In the genomic region with DNA sequence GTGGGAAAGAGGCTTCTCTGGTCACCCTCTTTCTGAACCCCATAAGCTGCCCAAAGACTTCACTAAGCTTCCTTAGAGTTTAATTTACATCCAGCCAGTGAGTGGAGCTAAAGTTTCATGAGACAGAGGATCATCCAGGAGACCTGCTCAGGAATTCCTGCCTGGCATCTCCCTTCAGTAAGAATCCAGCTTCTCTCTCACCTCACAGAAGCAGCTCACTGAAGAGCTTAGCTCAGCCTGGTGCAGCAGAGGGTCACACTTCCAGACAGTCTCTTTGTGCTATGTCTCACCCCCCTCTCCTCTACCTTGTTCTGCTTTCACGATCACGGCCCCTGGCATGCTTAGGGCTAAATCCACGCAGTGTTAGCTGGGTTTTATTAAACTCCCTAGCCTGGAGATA, we compare ENCODE assay signal across 15 mouse cellular contexts.
DNase-seq lines count a peak whose midpoint lies in the region; ATAC-seq and TF ChIP-seq lines count a peak whose summit lies in the region.
"Had no signal": no experiment of that assay in that cellular context is flagged by ENCODE, and none has a peak within 500 bp of the region (broad histone marks: within the 10 kb centered on the region; RNA-seq: fewer than 3 reads in every experiment).

No protein-coding gene starts in this region.

- WGBS in hindbrain, embryonic 16.5 days: 51% methylated on average over 3 of the region's 3 CpGs
- 58% methylated on average over 3 of the region's 3 CpGs for WGBS in hindbrain, embryonic 12.5 days
- 76% methylated on average over 3 of the region's 3 CpGs for WGBS in neural tube, embryonic 14.5 days
- 22% methylated on average over 3 of the region's 3 CpGs for WGBS in midbrain, embryonic 10.5 days
- 8% methylated on average over 3 of the region's 3 CpGs for WGBS in midbrain, postnatal 0 days

- H3K4me2 ChIP-seq in hindbrain, embryonic 16.5 days (ENCODE audit: low read length): no peak overlapping the region
- no peak overlapping the region for H3K4me2 ChIP-seq in hindbrain, embryonic 12.5 days (replicated peaks)
- H3K4me2 ChIP-seq in neural tube, embryonic 14.5 days (ENCODE audit: low read depth, low read length): no peak overlapping the region
- no peak overlapping the region for H3K4me2 ChIP-seq in midbrain, postnatal 0 days (ENCODE audit: low read depth, low read length, poor library complexity, severe bottlenecking)
- H3K4me2 ChIP-seq: neural tube, embryonic 13.5 days; stomach, embryonic 15.5 days had no signal

- TF ChIP-seq CTCF in midbrain, postnatal 0 days (IDR thresholded peaks at IDR 0.05): peak; percentile 61

- peak; percentile 75; the same call in 1 of the 2 replicates for ATAC-seq in hindbrain, embryonic 16.5 days
- no peak for ATAC-seq in hindbrain, embryonic 12.5 days (ENCODE audit: low FRiP score)
- peak; percentile 46; the same call in 1 of the 2 replicates for ATAC-seq in neural tube, embryonic 14.5 days (ENCODE audit: low read depth)
- ATAC-seq in midbrain, postnatal 0 days (ENCODE audit: low FRiP score): peak; percentile 54; the same call in 1 of the 2 replicates

- no peaks in the 10 kb centered on the region for H3K27me3 ChIP-seq in hindbrain, embryonic 16.5 days (replicated peaks; ENCODE audit: control insufficient read depth, insufficient read depth, low read length)
- H3K27me3 ChIP-seq in hindbrain, embryonic 12.5 days: no peaks in the 10 kb centered on the region
- no peaks in the 10 kb centered on the region for H3K27me3 ChIP-seq in neural tube, embryonic 14.5 days (ENCODE audit: control insufficient read depth, insufficient read depth, low read length)
- no peaks in the 10 kb centered on the region for H3K27me3 ChIP-seq in midbrain, embryonic 10.5 days (ENCODE audit: low read depth, poor library complexity, severe bottlenecking)
- H3K27me3 ChIP-seq in midbrain, postnatal 0 days (ENCODE audit: insufficient read depth, low read length): no peaks in the 10 kb centered on the region
- H3K27me3 ChIP-seq: CH12.LX; neural tube, embryonic 13.5 days; stomach, embryonic 15.5 days had no signal

- no peak for DNase-seq in neural tube, embryonic 10.5 days (ENCODE audit: extremely low spot score, low spot score)
- DNase-seq in midbrain, embryonic 10.5 days (ENCODE audit: low spot score): no peak
- peak; percentile 72 for DNase-seq in midbrain, postnatal 0 days (ENCODE audit: low spot score)
- no peak for DNase-seq in heart, adult 8-10 months (ENCODE audit: low spot score)
- DNase-seq: cerebellum, postnatal 36 days; heart, adult 18-20 months; heart, postnatal 14 days; kidney, adult 2 months had no signal

- no peaks in the 10 kb centered on the region for H3K36me3 ChIP-seq in hindbrain, embryonic 16.5 days (ENCODE audit: control insufficient read depth, insufficient read depth, low read length)
- no peaks in the 10 kb centered on the region for H3K36me3 ChIP-seq in hindbrain, embryonic 12.5 days
- H3K36me3 ChIP-seq in neural tube, embryonic 14.5 days (ENCODE audit: control insufficient read depth, insufficient read depth, low read length): no peaks in the 10 kb centered on the region
- H3K36me3 ChIP-seq in midbrain, embryonic 10.5 days: no peaks in the 10 kb centered on the region
- H3K36me3 ChIP-seq in midbrain, postnatal 0 days (ENCODE audit: insufficient read depth, low read length): no peaks in the 10 kb centered on the region
- H3K36me3 ChIP-seq: neural tube, embryonic 13.5 days; stomach, embryonic 15.5 days had no signal

- H3K9ac ChIP-seq in hindbrain, embryonic 16.5 days (ENCODE audit: low read depth, low read length): no peak overlapping the region
- no peak overlapping the region for H3K9ac ChIP-seq in hindbrain, embryonic 12.5 days
- H3K9ac ChIP-seq in neural tube, embryonic 14.5 days (replicated peaks; ENCODE audit: low read depth, low read length): no peak overlapping the region
- no peak overlapping the region for H3K9ac ChIP-seq in midbrain, postnatal 0 days (replicated peaks; ENCODE audit: low read length, poor library complexity, severe bottlenecking)
- H3K9ac ChIP-seq: neural tube, embryonic 13.5 days; stomach, embryonic 15.5 days had no signal

- no peaks in the 10 kb centered on the region for H3K9me3 ChIP-seq in hindbrain, embryonic 16.5 days (ENCODE audit: control insufficient read depth, low read length)
- no peaks in the 10 kb centered on the region for H3K9me3 ChIP-seq in hindbrain, embryonic 12.5 days (replicated peaks)
- no peaks in the 10 kb centered on the region for H3K9me3 ChIP-seq in neural tube, embryonic 14.5 days (ENCODE audit: control insufficient read depth, low read length)
- H3K9me3 ChIP-seq in midbrain, embryonic 10.5 days (replicated peaks): no peaks in the 10 kb centered on the region
- no peaks in the 10 kb centered on the region for H3K9me3 ChIP-seq in midbrain, postnatal 0 days (ENCODE audit: low read length)
- H3K9me3 ChIP-seq: neural tube, embryonic 13.5 days; stomach, embryonic 15.5 days had no signal

- no peaks in the 10 kb centered on the region for H3K4me1 ChIP-seq in hindbrain, embryonic 16.5 days (ENCODE audit: control insufficient read depth, insufficient read depth, low read depth, low read length)
- H3K4me1 ChIP-seq in hindbrain, embryonic 12.5 days: no peaks in the 10 kb centered on the region
- H3K4me1 ChIP-seq in neural tube, embryonic 14.5 days (ENCODE audit: control insufficient read depth, insufficient read depth, low read length): no peaks in the 10 kb centered on the region
- peaks cover 19% of the 10 kb centered on the region for H3K4me1 ChIP-seq in midbrain, embryonic 10.5 days
- no peaks in the 10 kb centered on the region for H3K4me1 ChIP-seq in midbrain, postnatal 0 days (ENCODE audit: insufficient read depth, low read length)
- H3K4me1 ChIP-seq: neural tube, embryonic 13.5 days; stomach, embryonic 15.5 days had no signal

- H3K27ac ChIP-seq in hindbrain, embryonic 16.5 days (ENCODE audit: low read depth, low read length): no peak overlapping the region
- H3K27ac ChIP-seq in hindbrain, embryonic 12.5 days: no peak overlapping the region
- no peak overlapping the region for H3K27ac ChIP-seq in neural tube, embryonic 14.5 days (ENCODE audit: low read depth, low read length)
- H3K27ac ChIP-seq in midbrain, embryonic 10.5 days (replicated peaks): 0 out of 2 replicates have a peak overlapping the region, but pooled peaks have one; percentile 55
- no peak overlapping the region for H3K27ac ChIP-seq in midbrain, postnatal 0 days (ENCODE audit: low read depth, low read length)
- H3K27ac ChIP-seq: neural tube, embryonic 13.5 days; stomach, embryonic 15.5 days had no signal

- H3K4me3 ChIP-seq in hindbrain, embryonic 16.5 days (ENCODE audit: low read length): no peak overlapping the region
- no peak overlapping the region for H3K4me3 ChIP-seq in hindbrain, embryonic 12.5 days
- H3K4me3 ChIP-seq in neural tube, embryonic 14.5 days (ENCODE audit: low read depth, low read length): no peak overlapping the region
- H3K4me3 ChIP-seq in midbrain, embryonic 10.5 days: no peak overlapping the region
- H3K4me3 ChIP-seq in midbrain, postnatal 0 days (ENCODE audit: low read depth, low read length): no peak overlapping the region
- H3K4me3 ChIP-seq: erythroblast, embryonic 14.5 days; neural tube, embryonic 13.5 days; stomach, embryonic 15.5 days had no signal
